Mouse (Mus musculus): Measurements from ENCODE around the gene Wdr4. TPM values are rescaled to one million over a fixed set of nuclear protein-coding genes. Genes with fewer than 3 reads are reported as not detected.

Wdr4 gene
- polyA plus RNA-seq, 1 experiment from 2014 or later, result 43.8 TPM

DNA sequence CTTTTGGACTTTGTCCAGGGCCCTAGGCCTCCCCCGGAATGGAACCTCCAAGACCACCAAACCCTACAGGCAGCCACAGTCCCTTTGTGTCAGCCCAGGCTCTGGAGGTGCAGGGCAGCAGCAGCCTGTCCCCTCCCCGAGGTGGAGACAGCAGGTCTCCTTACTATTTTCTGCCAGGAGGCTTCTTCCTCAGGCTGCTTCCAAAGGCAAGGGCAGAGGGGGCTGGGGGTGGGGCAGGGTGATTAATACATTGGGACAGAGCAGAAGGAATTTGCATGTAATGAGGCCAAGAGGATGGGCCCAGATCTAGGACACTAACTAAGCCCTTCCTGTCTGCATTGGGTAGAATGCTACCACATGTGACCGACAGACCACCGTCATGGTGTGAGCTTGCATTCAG lies 59.4 kb downstream of the Wdr4 start:
- no peak overlapping the region for H3K4me3 ChIP-seq (replicated peaks; ENCODE audit: low read length)
- no peaks in the 10 kb centered on the region for H3K27me3 ChIP-seq (replicated peaks; ENCODE audit: control insufficient read depth, insufficient read depth, low read length)
- H3K9ac ChIP-seq (replicated peaks; ENCODE audit: low read depth, low read length), result no peak overlapping the region
- H3K4me1 ChIP-seq (replicated peaks; ENCODE audit: control insufficient read depth, insufficient read depth, low read length), result peaks cover 12% of the 10 kb centered on the region
- H3K36me3 ChIP-seq (ENCODE audit: control insufficient read depth, insufficient read depth), result peaks cover 13% of the 10 kb centered on the region
- H3K4me2 ChIP-seq (ENCODE audit: low read length), result no peak overlapping the region
- WGBS, result 57% methylated on average over 4 of the region's 4 CpGs
- H3K27ac ChIP-seq (ENCODE audit: low read length), result no peak overlapping the region
- H3K9me3 ChIP-seq (ENCODE audit: control insufficient read depth, low read length), result no peaks in the 10 kb centered on the region
- ATAC-seq, result no peak

DNA sequence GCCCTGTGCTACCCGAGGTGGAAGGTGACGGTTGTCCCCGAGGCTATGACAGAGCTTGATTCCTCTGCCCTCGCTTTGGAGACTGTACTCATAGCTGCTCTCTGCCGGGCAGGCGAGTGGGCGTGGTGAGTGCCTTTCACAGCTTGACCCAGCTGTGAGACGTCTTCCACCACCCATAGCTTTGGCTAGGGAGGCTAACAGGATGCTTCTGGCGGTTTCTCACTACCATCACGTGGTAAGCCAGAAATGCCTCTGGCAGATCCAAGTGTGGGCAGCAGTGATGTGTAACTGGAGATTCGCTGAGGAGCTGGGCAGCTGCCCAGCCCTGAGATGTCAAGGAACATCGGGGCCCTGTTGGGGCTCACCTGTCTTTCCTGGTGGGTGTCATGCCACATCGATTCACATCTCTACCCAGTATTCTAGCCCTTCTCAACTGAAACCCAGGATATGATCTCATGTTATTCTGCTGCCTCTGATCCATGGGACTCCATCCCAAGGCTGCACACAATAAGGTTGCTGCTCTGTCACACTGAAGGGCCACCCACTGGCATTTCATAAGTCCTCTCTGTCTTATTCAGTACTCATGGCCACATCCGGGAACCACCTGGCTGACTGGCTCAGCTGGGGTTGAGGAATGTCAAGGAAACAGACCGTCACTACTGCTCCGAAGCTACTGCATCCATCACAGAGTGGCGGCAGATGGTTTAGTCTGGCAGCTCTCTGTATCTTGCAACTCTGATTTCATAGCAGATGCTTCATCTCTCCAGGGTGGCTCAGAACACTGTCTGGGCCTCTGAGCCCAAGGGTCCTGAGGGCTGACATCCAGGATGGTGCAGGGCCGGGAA lies 62.8 kb downstream of the Wdr4 start:
- Histone ChIP-seq H3K9me3 (ENCODE audit: control insufficient read depth, low read length) (no peaks in the 10 kb centered on the region), H3K27me3 (replicated peaks; ENCODE audit: control insufficient read depth, insufficient read depth, low read length) (no peaks in the 10 kb centered on the region), H3K4me1 (replicated peaks; ENCODE audit: control insufficient read depth, insufficient read depth, low read length) (peaks cover 12% of the 10 kb centered on the region), H3K9ac (replicated peaks; ENCODE audit: low read depth, low read length) (no peak overlapping the region), H3K27ac (ENCODE audit: low read length) (peak overlapping the region; percentile 66), H3K36me3 (ENCODE audit: control insufficient read depth, insufficient read depth) (peaks cover 14% of the 10 kb centered on the region), H3K4me3 (replicated peaks; ENCODE audit: low read length) (no peak overlapping the region), H3K4me2 (ENCODE audit: low read length) (no peak overlapping the region)
- ATAC-seq, result peak; percentile 77
- 76% methylated on average over 18 of the region's 18 CpGs for WGBS

DNA sequence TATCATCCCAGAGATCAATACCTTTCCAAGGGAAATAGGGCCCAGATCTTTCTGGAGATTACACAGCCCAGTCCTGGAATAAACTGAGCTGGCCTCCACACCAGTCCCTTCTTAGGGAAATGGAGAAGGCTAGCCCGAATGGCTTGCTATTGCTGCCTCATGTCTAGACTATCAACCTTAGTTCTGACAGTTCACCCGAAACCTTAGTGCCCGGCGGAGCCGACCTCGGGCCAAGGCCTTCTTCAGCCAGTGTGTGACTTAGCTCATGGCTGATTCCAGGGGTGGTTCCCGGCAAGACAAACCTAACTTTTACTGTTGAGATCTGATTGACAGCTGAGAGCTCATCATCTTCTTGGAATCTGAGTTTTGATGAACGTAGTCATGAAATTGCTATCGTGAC lies 65.7 kb downstream of the Wdr4 start:
- ATAC-seq, result no peak
- H3K9ac ChIP-seq (replicated peaks; ENCODE audit: low read depth, low read length), result no peak overlapping the region
- WGBS, result 93% methylated on average over 9 of the region's 9 CpGs
- H3K4me1 ChIP-seq (replicated peaks; ENCODE audit: control insufficient read depth, insufficient read depth, low read length), result peaks cover 26% of the 10 kb centered on the region
- no peak overlapping the region for H3K4me2 ChIP-seq (ENCODE audit: low read length)
- H3K9me3 ChIP-seq (ENCODE audit: control insufficient read depth, low read length), result no peaks in the 10 kb centered on the region
- no peak overlapping the region for H3K4me3 ChIP-seq (replicated peaks; ENCODE audit: low read length)
- H3K27me3 ChIP-seq (replicated peaks; ENCODE audit: control insufficient read depth, insufficient read depth, low read length), result no peaks in the 10 kb centered on the region
- H3K27ac ChIP-seq (ENCODE audit: low read length), result no peak overlapping the region
- 0 out of 2 replicates have a peak, but pooled peaks cover 6% of the 10 kb centered on the region for H3K36me3 ChIP-seq (ENCODE audit: control insufficient read depth, insufficient read depth)

DNA sequence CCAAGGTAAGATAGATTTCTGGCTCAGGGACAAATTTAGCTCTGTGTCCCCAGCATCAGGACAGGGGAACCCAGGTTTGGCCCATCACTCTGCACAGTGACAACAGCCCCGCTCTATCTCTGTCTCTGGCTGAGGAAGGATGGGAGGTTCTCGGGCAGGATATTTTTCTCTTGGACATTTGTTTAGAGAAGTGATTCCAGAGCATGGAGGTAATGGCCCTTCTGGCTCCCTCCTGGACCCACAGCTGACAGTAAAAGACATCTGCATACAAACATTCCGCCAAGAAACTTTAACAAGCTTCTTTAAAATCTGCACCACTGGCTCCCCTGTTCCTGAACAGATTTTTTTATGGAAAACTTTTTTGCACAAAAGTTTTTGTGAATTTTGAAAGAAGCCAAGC lies 66.3 kb downstream of the Wdr4 start:
- H3K4me2 ChIP-seq (ENCODE audit: low read length), result no peak overlapping the region
- H3K4me3 ChIP-seq (replicated peaks; ENCODE audit: low read length), result no peak overlapping the region
- peaks cover 26% of the 10 kb centered on the region for H3K4me1 ChIP-seq (replicated peaks; ENCODE audit: control insufficient read depth, insufficient read depth, low read length)
- no peaks in the 10 kb centered on the region for H3K27me3 ChIP-seq (replicated peaks; ENCODE audit: control insufficient read depth, insufficient read depth, low read length)
- no peak overlapping the region for H3K27ac ChIP-seq (ENCODE audit: low read length)
- no peaks in the 10 kb centered on the region for H3K9me3 ChIP-seq (ENCODE audit: control insufficient read depth, low read length)
- no peak for ATAC-seq
- no peak overlapping the region for H3K9ac ChIP-seq (replicated peaks; ENCODE audit: low read depth, low read length)
- 0 out of 2 replicates have a peak, but pooled peaks cover 6% of the 10 kb centered on the region for H3K36me3 ChIP-seq (ENCODE audit: control insufficient read depth, insufficient read depth)
- 90% methylated on average over 3 of the region's 3 CpGs for WGBS

DNA sequence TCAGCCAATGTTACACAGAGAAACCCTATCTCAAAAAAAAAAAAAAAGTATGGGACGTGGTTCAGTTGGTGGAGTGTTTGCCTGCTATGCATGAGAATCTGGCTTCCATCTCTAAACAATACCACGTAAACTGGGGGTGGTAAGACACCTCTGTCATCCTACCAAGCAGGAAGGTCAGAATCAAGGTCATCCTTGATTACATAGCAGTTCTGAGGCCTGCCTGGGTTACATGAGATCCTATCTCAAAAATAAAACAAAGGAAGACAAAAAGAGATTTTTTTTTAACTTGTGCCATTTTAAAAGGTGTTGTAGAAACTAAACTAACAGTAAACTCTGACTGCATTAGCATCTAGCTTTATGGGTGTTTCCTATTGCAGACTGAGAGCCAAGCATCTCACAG lies 67.0 kb downstream of the Wdr4 start:
- Histone ChIP-seq H3K4me3 (replicated peaks; ENCODE audit: low read length) (no peak overlapping the region), H3K27me3 (replicated peaks; ENCODE audit: control insufficient read depth, insufficient read depth, low read length) (no peaks in the 10 kb centered on the region), H3K4me1 (replicated peaks; ENCODE audit: control insufficient read depth, insufficient read depth, low read length) (peaks cover 26% of the 10 kb centered on the region), H3K36me3 (ENCODE audit: control insufficient read depth, insufficient read depth) (0 out of 2 replicates have a peak, but pooled peaks cover 6% of the 10 kb centered on the region), H3K4me2 (ENCODE audit: low read length) (no peak overlapping the region), H3K27ac (ENCODE audit: low read length) (no peak overlapping the region), H3K9me3 (ENCODE audit: control insufficient read depth, low read length) (no peaks in the 10 kb centered on the region), H3K9ac (replicated peaks; ENCODE audit: low read depth, low read length) (no peak overlapping the region)
- ATAC-seq, result no peak
- WGBS, result 90% methylated on average over 2 of the region's 2 CpGs

DNA sequence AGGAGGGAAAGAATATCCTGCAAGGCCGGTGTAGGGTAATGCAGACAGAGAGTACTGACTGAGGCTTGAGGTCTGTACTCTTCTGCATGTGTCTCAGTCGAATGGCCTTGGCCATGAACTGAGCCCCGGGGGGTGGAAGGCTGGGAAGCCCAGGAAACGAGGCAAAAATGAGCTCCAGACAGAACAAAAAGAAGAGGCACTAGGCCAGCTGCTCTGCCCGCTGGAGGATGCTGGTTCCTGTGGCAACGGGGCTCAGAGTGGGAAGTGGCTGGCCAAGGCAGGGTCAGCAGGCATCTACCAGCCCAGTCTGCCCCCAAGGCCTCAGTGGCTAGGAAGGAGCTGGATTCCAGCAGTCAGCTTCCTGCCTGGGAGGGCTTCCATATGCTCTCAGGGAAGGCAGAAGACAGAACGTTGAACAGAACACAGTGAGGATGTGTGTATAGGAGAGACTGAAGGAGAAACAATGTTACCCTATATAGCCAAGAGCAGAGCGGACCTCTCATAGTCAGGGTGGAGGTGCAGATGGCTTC lies 68.5 kb downstream of the Wdr4 start:
- peak; percentile 49 for ATAC-seq
- H3K4me3 ChIP-seq (replicated peaks; ENCODE audit: low read length), result no peak overlapping the region
- peaks cover 18% of the 10 kb centered on the region for H3K4me1 ChIP-seq (replicated peaks; ENCODE audit: control insufficient read depth, insufficient read depth, low read length)
- H3K27ac ChIP-seq (ENCODE audit: low read length), result peak overlapping the region; percentile 48
- 38% methylated on average over 8 of the region's 8 CpGs for WGBS
- H3K9ac ChIP-seq (replicated peaks; ENCODE audit: low read depth, low read length), result no peak overlapping the region
- H3K36me3 ChIP-seq (ENCODE audit: control insufficient read depth, insufficient read depth), result 0 out of 2 replicates have a peak, but pooled peaks cover 6% of the 10 kb centered on the region
- no peaks in the 10 kb centered on the region for H3K9me3 ChIP-seq (ENCODE audit: control insufficient read depth, low read length)
- H3K4me2 ChIP-seq (ENCODE audit: low read length), result no peak overlapping the region
- no peaks in the 10 kb centered on the region for H3K27me3 ChIP-seq (replicated peaks; ENCODE audit: control insufficient read depth, insufficient read depth, low read length)

DNA sequence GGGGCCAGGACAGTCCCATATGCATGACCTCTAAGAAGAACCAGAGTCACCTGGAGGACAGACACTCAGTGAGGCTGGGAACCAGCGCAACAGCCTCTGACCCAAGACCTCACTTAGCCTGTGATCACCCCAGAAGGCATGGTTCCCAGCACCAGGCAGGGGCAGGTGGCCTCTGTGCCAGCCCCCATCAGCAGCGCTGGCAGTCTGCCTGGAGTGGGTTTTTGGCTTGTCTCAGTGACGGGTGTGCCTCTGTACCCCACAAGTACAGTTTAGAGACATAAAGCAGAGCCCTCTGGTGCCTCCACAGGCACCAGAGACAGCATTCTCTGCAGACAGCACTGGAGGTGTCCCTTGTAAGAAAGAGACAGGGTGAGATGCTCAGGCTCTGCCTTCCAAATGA lies 69.6 kb downstream of the Wdr4 start:
- Histone ChIP-seq H3K4me2 (ENCODE audit: low read length) (no peak overlapping the region), H3K9me3 (ENCODE audit: control insufficient read depth, low read length) (no peaks in the 10 kb centered on the region), H3K4me1 (replicated peaks; ENCODE audit: control insufficient read depth, insufficient read depth, low read length) (peaks cover 18% of the 10 kb centered on the region), H3K9ac (replicated peaks; ENCODE audit: low read depth, low read length) (no peak overlapping the region), H3K27ac (ENCODE audit: low read length) (peak overlapping the region; percentile 48; the same call in 1 of the 2 replicates), H3K4me3 (replicated peaks; ENCODE audit: low read length) (no peak overlapping the region), H3K27me3 (replicated peaks; ENCODE audit: control insufficient read depth, insufficient read depth, low read length) (no peaks in the 10 kb centered on the region), H3K36me3 (ENCODE audit: control insufficient read depth, insufficient read depth) (0 out of 2 replicates have a peak, but pooled peaks cover 3% of the 10 kb centered on the region)
- ATAC-seq, result peak; percentile 65
- 45% methylated on average over 3 of the region's 3 CpGs for WGBS

DNA sequence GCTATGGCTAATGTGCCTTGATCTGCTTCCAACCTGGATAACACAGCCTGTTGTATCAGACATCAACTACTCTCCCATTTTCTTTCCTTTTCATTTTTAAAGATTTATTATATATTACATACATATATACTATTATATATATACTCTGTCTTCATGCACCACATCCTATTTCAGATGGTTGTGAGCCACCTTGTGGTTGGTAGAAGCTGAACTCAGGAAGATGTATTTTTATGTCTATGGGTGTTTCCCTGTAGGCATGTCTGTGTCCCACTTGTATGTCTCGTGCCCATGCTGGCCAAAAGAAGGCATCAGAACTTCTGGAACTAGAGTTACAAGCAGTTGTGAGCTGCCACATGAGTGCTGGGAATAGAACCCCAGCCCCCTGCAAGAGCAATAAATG lies 71.3 kb downstream of the Wdr4 start:
- no peak for ATAC-seq

DNA sequence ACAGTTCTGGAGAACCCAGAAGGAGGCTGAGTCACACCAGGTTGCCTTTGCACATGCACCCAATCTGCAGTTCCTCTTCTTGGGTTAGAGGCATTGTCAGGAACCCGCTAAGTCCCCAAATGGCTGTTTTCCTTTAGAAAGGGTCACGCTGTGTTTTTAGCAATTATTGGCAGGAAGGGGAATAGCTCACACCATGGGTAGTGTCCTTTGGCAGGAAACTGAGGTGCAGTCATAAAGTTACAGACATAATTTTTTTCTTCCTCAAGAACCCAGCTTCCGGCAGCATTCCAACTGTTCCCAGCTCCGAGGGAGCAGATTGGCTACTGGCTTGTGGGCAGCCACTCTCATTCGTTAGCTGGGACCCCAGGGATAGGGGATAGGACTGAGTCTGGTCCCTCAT lies 72.0 kb downstream of the Wdr4 start:
- no peak overlapping the region for H3K9ac ChIP-seq (replicated peaks; ENCODE audit: low read depth, low read length)
- no peak overlapping the region for H3K4me3 ChIP-seq (replicated peaks; ENCODE audit: low read length)
- no peak for ATAC-seq
- no peaks in the 10 kb centered on the region for H3K9me3 ChIP-seq (ENCODE audit: control insufficient read depth, low read length)
- H3K4me1 ChIP-seq (replicated peaks; ENCODE audit: control insufficient read depth, insufficient read depth, low read length), result peaks cover 18% of the 10 kb centered on the region
- no peaks in the 10 kb centered on the region for H3K36me3 ChIP-seq (ENCODE audit: control insufficient read depth, insufficient read depth)
- H3K4me2 ChIP-seq (ENCODE audit: low read length), result no peak overlapping the region
- H3K27ac ChIP-seq (ENCODE audit: low read length), result no peak overlapping the region
- no peaks in the 10 kb centered on the region for H3K27me3 ChIP-seq (replicated peaks; ENCODE audit: control insufficient read depth, insufficient read depth, low read length)
- WGBS, result 81% methylated on average over 5 of the region's 5 CpGs

More for the DNA sequence above, 71.3 kb downstream of the Wdr4 start:
- Histone ChIP-seq H3K9ac (replicated peaks; ENCODE audit: low read depth, low read length) (no peak overlapping the region), H3K4me1 (replicated peaks; ENCODE audit: control insufficient read depth, insufficient read depth, low read length) (peaks cover 18% of the 10 kb centered on the region), H3K27ac (ENCODE audit: low read length) (no peak overlapping the region), H3K27me3 (replicated peaks; ENCODE audit: control insufficient read depth, insufficient read depth, low read length) (no peaks in the 10 kb centered on the region), H3K36me3 (ENCODE audit: control insufficient read depth, insufficient read depth) (no peaks in the 10 kb centered on the region), H3K4me3 (replicated peaks; ENCODE audit: low read length) (no peak overlapping the region), H3K4me2 (ENCODE audit: low read length) (no peak overlapping the region), H3K9me3 (ENCODE audit: control insufficient read depth, low read length) (no peaks in the 10 kb centered on the region)
- 82% methylated on average over 1 of the region's 1 CpGs for WGBS
